Mouse (Mus musculus) macrophage (primary cell): ENCODE data around the gene Nipa2. TPM values are rescaled to one million over a fixed set of nuclear protein-coding genes. Genes with fewer than 3 reads are reported as not detected.
"Not testable (repeated sequence)": the region's sequence is repeated elsewhere in the genome, so short reads cannot be mapped to it uniquely, and the experiment has no call there.

Experiments used
- H3K27ac ChIP-seq: fragments of 350-480 bp; formaldehyde crosslinking; 2 replicates; pipeline ENCODE4 v1.9.0; 2021
- H3K36me3 ChIP-seq: fragments of 350-480 bp; formaldehyde crosslinking; 2 replicates; pipeline ENCODE4 v1.9.0; 2021; ENCODE audit errors: inconsistent target
- H3K4me3 ChIP-seq: fragments of 350-480 bp; formaldehyde crosslinking; 2 replicates; pipeline ENCODE4 v1.9.0; 2021; ENCODE audit errors: inconsistent target
- H3K79me2 ChIP-seq: fragments of 350-480 bp; formaldehyde crosslinking; 2 replicates; pipeline ENCODE4 v1.9.0; 2021; ENCODE audit errors: inconsistent target
- WGBS: methylation state at CpG from one replicate; pipeline ENCODE4 v1.1.7; 2026; ENCODE audit warnings: inconsistent platforms; ENCODE audit not compliant: missing documents; 5-methylcytosine and 5-hydroxymethylcytosine counted together
- polyA plus RNA-seq: library from polyadenylated mRNA; stranded (reverse); fragments of 250-400 nt; gene quantifications from 3 replicates; pipeline ENCODE4 v1.2.4, GENCODE M21; 2018; ENCODE audit warnings: inconsistent platforms

Gene Nipa2
- polyA plus RNA-seq, 1 experiment from 2014 or later = 46.8 TPM

DNA sequence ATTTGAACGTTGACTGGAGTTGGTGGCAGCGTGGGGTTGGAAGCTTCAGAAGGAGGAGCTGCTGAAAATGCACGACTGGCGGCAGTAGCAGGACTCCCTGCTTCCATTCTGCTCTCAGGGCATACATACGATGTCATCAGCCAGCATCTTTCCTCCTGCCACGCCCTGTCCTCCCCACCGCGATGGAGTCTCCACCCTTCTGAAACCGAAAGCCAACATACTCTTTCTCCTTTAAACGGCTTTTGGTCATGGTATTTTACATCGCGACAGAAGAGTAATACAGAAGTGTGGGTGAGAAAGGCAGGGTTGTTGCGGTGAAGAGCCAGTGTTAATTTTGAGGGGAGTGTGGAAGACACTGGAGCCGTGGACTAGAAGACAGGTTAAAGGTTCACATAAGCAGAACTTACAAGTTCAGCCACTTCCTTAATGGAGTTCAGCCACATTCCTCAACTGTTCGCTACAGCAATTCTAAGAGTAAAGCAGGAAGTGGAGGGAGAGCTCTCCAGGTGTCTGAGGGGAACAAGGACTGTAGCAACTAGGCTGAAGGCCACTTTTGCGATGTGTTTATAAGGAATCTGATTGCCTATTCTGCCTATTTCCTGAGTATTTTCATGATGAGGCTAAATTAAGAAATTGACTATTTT is 6.1 kb upstream of the Nipa2 start:
- Histone ChIP-seq H3K27ac (peak overlapping the region; percentile 70), H3K4me3 (peak overlapping the region; percentile 43)
- 2% methylated on average over 16 of the region's 16 CpGs for WGBS

DNA sequence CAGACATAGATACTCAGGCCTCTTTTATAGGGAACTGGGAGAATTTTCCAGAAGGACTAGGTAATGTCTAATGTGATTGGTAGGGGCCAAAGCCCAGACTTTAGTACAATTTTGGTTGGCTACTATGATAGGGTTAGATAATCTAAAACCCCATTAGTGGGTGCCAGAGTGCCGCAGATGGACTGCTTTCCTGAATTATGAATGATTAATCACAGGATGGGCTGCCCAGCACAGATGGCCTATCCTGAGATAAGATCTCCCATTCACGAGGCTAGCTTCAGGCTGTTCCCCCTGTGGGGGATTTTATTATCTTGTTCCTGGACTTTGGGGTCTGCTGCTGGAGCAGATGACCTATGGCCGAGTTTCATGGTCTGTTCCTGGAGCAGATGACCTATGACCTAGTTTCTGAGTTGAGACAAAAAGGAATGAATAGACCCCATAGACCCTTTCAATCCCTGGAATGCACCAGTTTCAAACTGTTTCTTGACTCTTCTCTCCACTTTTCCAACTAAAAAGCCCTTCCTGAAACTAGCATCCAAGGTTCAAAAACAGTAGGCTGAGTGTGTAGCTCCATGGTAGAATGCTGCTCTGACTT is 4.7 kb upstream of the Nipa2 start:
- Histone ChIP-seq H3K36me3 (no peaks in the 10 kb centered on the region), H3K79me2 (peaks cover 5% of the 10 kb centered on the region; the same call in 1 of the 2 replicates), H3K27ac (no peak overlapping the region), H3K4me3 (no peak overlapping the region)
- 76% methylated on average over 3 of the region's 3 CpGs for WGBS

More for the DNA sequence above, 6.1 kb upstream of the Nipa2 start:
- H3K36me3 ChIP-seq = no peaks in the 10 kb centered on the region
- H3K79me2 ChIP-seq = no peaks in the 10 kb centered on the region; the same call in 1 of the 2 replicates

DNA sequence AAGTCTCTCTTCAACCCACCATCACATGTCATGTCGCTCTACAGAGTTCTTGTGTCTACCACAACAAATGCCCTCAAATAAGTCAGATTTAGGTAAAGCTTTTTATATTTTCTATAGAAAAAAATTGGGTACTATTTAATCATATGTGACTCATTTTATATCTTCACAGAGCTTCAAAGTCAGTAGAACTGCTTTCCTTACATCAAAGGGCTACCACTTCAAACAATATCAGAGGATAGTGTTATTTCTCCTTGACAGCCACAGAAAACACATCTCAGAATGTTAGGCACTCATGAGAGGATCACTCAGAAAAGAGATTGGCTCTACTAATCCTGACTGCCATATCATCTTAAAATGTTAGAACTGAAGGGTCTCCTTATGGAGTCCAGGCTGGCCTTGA is 1.8 kb downstream of the Nipa2 start:
- peaks cover 69% of the 10 kb centered on the region for H3K79me2 ChIP-seq
- WGBS = 100% methylated on average over 1 of the region's 1 CpGs
- no peak overlapping the region for H3K4me3 ChIP-seq
- H3K27ac ChIP-seq = no peak overlapping the region
- no peaks in the 10 kb centered on the region; the same call in 1 of the 2 replicates for H3K36me3 ChIP-seq

DNA sequence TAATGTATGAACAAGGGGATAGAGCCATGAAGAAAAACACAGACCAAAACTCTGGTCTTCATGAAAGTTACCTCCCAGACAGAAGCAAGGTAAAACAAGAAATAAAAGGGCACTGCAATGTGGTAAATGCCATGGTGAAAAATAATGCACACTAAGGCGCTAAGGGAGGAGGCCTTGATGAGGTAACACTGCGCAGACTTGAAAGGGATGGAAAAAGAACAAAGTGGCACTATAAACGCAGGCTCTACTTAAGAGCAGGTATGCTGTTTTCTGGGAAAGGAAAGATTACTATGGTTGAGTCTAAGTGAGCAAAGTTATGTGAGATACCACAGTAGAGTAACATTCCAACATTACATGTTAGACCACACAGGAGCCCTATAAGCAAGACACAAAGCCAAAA is 2.5 kb downstream of the Nipa2 start:
- no peaks in the 10 kb centered on the region; the same call in 1 of the 2 replicates for H3K36me3 ChIP-seq
- no peak overlapping the region for H3K27ac ChIP-seq
- 84% methylated on average over 3 of the region's 3 CpGs for WGBS
- no peak overlapping the region for H3K4me3 ChIP-seq
- peaks cover 76% of the 10 kb centered on the region for H3K79me2 ChIP-seq

DNA sequence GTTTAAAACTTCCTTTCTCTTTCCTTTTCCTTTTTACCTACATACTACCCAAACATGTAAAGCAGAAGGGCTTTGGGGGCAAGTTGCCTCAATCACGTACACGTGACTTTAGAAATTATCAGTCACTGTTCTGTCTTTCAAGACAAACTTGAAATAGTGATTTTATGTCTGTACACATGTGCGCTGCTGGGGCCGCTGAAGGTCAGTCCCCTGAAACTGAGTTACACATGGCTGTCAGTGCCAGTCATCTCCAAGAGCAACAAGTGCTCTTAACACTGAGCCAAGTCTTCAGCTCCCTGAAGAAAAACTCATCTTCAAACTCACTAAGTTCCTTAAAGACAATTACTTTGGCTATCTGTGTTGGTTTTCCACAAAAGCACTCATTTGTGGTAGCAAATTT is 4.4 kb downstream of the Nipa2 start:
- no peak overlapping the region for H3K4me3 ChIP-seq
- 91% methylated on average over 4 of the region's 4 CpGs for WGBS
- peaks cover 7% of the 10 kb centered on the region; the same call in 1 of the 2 replicates for H3K36me3 ChIP-seq
- peaks cover 84% of the 10 kb centered on the region for H3K79me2 ChIP-seq
- H3K27ac ChIP-seq = no peak overlapping the region

DNA sequence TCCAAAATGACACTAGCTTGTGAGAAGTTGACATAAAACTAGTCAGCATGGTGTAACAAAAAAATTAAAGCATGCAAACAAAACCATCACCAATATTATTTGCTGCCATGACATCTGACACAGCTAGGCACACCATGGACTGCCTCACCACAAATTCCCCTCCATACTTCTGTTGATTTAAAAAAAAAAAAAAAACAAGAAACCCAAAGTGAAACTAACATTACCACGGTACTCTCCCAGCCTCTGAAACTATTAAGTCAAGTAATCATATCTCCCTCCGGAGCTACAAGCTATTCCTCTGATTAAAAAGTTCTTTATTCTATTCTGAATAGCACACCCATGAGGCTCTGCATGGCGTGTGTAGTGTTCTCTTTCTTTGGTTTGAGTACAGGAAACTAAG is 5.1 kb downstream of the Nipa2 start:
- Histone ChIP-seq H3K79me2 (peaks cover 83% of the 10 kb centered on the region), H3K36me3 (peaks cover 7% of the 10 kb centered on the region; the same call in 1 of the 2 replicates), H3K27ac (0 out of 2 replicates have a peak overlapping the region, but pooled peaks have one; percentile 1), H3K4me3 (no peak overlapping the region)
- 56% methylated on average over 3 of the region's 3 CpGs for WGBS

DNA sequence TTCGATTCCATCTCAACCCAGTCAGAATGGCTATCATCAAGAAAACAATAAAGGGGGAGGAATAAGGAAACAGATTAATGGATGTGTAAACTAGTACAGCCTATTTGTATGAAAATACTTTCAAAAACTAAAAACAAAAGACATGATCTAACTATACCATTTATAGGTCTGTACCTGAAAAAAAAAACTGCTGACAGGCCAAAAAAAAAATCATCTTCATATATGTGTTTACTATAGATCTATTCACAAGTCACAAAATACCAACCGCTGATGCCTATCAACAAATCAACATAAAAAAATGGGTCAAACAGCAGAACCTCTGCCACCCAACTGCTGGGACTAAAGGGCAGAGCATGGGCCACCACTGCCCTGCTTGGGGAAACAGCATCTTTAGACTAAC is 6.2 kb downstream of the Nipa2 start:
- H3K4me3 ChIP-seq = no peak overlapping the region
- H3K79me2 ChIP-seq = peaks cover 75% of the 10 kb centered on the region
- peaks cover 7% of the 10 kb centered on the region; the same call in 1 of the 2 replicates for H3K36me3 ChIP-seq
- H3K27ac ChIP-seq = no peak overlapping the region
- WGBS = 100% methylated on average over 2 of the region's 2 CpGs

DNA sequence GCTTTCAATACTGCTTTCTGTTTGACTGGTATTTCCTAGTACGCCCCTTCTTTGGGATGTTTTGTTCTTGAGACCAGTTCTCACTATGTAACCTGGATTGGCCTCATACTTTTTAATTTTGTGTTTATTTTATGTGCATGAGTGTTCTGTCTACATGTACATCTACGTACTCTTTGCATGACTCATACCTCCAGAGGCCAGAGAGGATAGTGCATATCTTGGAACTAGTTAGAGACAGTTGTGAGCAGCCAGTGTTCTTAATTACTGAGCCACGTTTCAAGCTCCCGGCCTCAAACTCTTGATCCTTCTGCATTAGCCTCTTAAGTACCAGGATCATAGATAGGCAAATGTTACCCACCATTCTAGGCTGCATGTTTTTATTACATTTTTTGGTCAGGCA is 23.9 kb downstream of the Nipa2 start:
- Histone ChIP-seq H3K27ac (no peak overlapping the region), H3K36me3 (peaks cover 28% of the 10 kb centered on the region; the same call in 1 of the 2 replicates), H3K4me3 (no peak overlapping the region), H3K79me2 (peaks cover 71% of the 10 kb centered on the region)
- 100% methylated on average over 4 of the region's 4 CpGs for WGBS

DNA sequence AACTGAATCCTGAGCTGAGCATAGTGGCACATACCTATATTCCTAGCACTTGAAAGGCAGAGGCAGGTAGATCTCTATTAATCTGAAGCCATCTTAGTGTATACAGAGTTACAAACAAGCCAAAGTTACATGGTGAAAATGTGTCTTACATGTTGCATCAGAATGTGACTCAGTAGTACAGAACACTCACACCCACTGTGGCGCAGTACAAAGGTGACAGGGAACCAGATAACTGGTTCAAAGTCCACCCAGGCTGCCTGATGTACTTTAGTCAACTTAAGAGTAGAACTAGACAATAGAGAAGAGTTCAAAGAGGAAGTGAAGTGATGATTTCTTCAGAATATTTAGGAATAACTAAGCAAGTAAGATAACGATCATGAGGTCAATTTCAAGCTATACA is 27.3 kb downstream of the Nipa2 start:
- WGBS = 92% methylated on average over 2 of the region's 2 CpGs
- Histone ChIP-seq H3K27ac (no peak overlapping the region), H3K4me3 (no peak overlapping the region), H3K36me3 (peaks cover 25% of the 10 kb centered on the region), H3K79me2 (peaks cover 39% of the 10 kb centered on the region; the same call in 1 of the 2 replicates)

DNA sequence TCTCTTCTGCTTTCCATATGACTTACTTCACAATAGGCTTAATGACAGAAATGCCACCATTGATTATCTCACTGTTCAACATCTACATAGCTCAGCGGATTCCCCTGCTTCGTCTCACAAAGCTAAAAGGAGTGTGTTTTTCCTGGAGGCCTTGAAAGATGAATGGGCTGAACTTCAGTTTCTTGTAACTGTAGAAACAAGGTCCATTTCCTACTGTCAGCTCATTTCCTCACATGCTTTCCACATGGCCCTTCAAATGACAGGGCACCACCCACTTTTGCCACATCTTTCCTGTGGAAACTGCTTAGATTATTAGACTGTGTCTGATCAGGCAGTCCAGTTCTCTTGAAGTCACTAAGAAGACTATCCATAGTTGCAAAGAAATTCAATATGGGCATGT is 33.6 kb downstream of the Nipa2 start:
- Histone ChIP-seq H3K27ac (no peak overlapping the region), H3K4me3 (no peak overlapping the region), H3K79me2 (no peaks in the 10 kb centered on the region), H3K36me3 (peaks cover 65% of the 10 kb centered on the region)
- WGBS = 75% methylated on average over 2 of the region's 2 CpGs

DNA sequence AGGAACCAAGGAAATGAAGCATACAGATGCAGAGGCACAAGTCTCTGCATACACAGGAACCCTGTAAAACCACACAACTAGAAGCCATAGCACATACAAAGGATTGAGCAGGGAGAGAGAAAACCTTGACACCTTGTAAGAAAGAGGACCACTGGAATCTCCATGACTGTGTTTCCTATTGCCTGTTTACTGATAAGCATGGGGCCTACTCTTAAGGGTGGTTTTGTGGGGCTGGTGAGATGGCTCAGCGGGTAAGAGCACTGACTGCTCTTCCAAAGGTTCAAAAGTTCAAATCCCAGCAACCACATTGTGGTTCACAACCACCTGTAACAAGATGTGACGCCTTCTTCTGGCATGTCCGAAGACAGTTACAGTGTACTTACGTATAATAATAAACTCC is 35.0 kb downstream of the Nipa2 start:
- H3K4me3 ChIP-seq = no peak overlapping the region
- H3K79me2 ChIP-seq = no peaks in the 10 kb centered on the region
- WGBS = 94% methylated on average over 3 of the region's 4 CpGs
- H3K36me3 ChIP-seq = peaks cover 79% of the 10 kb centered on the region
- no peak overlapping the region for H3K27ac ChIP-seq

DNA sequence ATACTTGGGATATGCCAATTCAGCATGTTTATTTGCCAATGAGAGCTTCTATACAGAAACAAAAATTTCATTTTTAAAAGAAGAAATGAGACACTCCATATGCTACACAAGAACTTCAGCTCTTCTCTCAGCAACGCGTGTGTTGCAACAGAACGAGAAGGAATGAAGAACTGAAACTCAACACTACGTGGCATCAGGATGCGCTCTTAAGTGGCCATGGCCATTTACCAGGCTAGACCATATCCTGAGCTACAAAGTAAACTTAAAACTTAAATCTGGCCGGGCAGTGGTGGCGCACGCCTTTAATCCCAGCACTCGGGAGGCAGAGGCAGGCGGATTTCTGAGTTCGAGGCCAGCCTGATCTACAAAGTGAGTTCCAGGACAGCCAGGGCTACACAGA is 43.9 kb downstream of the Nipa2 start:
- peaks cover 52% of the 10 kb centered on the region for H3K36me3 ChIP-seq
- peak overlapping the region; percentile 76 for H3K27ac ChIP-seq
- H3K79me2 ChIP-seq, H3K4me3 ChIP-seq: not testable (repeated sequence)
- 21% methylated on average over 8 of the region's 11 CpGs for WGBS

DNA sequence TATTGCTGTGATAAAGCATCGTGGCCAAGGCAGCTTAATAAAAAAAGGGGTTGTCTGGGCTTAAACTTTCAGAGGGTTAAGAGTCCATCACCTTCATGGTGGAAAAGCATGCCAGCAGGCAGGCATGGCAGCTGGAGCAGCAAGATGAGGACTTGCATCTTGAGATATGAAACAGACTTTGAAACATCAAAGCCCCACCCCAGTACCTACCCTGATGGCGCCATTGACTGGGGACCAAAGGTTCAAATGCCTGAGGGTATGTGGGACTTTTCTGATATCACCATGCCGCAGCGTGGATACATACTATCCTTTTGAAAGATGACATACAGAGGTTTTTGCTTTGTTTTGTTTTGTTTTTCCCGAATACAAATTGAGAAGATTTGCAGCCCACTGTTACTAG is 50.2 kb downstream of the Nipa2 start:
- Histone ChIP-seq H3K27ac (peak overlapping the region; percentile 88), H3K79me2 (peaks cover 6% of the 10 kb centered on the region; the same call in 1 of the 2 replicates), H3K4me3 (no peak overlapping the region), H3K36me3 (peaks cover 49% of the 10 kb centered on the region; the same call in 1 of the 2 replicates)
- 98% methylated on average over 5 of the region's 5 CpGs for WGBS

DNA sequence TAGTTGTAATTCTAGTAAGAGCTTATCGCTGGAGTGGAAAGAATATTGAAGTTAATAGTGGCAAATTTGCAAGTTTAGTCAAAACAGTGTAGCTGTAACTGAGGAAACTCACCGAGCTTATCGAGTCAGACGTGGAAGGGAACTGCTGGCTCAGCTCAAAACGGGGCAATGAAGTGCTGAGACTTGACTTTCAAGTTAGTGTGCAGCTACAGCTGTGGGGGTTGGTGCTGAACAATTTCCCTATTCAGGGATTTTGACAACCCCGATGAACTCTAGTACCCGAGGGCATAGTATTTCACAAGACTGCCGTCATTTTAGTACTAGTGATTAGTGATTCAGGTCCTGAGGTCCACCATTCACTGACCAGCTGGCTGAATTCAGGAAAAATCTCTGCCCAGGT is 50.9 kb downstream of the Nipa2 start:
- Histone ChIP-seq H3K79me2 (peaks cover 6% of the 10 kb centered on the region; the same call in 1 of the 2 replicates), H3K36me3 (peaks cover 52% of the 10 kb centered on the region), H3K4me3 (no peak overlapping the region), H3K27ac (peak overlapping the region; percentile 88)
- WGBS = 16% methylated on average over 8 of the region's 8 CpGs

DNA sequence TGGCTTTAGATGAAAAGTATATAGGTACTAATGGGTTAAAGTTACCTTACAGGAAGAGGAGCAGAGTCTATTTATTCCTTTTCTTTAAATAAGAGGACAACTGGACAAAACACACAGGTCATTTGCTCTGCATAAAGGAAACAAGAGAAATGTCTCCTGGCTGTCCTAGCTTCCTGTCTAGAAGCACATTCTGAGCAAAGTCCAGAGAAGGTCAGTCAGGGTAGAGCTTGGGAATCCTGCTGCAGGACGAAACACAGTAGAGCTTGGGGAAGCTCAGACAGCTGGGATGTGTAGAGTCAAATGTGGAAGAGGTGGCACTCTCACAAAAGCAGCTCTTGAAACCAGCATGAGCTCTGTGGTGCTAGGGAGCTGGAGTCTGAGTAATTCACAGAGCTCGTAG is 51.9 kb downstream of the Nipa2 start:
- WGBS = 94% methylated on average over 2 of the region's 2 CpGs
- Histone ChIP-seq H3K36me3 (peaks cover 54% of the 10 kb centered on the region), H3K27ac (peak overlapping the region; percentile 88), H3K79me2 (peaks cover 6% of the 10 kb centered on the region; the same call in 1 of the 2 replicates), H3K4me3 (no peak overlapping the region)
